Mouse (Mus musculus) kidney, adult 2 months (tissue): ENCODE data around the gene Gpr107.

Experiments
- CTCF ChIP-seq: fragments of 200-500 bp; conservative IDR thresholded peaks from 2 replicates; pipeline ENCODE4 v1.5.1; 2011; ENCODE audit warnings: low read depth, mild to moderate bottlenecking, control low read depth, low read length, moderate library complexity, mixed read lengths; ENCODE audit not compliant: insufficient read depth, insufficient read length
- POLR2A ChIP-seq: fragments of 200-500 bp; IDR thresholded peaks from one replicate; pipeline ENCODE4 v1.6.1; 2011; ENCODE audit warnings: low read depth, low read length, control low read depth

GRCm38 (mm10) chr2:31183830-31184229, 31.7 kb downstream of the Gpr107 start:
- TF ChIP-seq CTCF, result no peak
- no peak for TF ChIP-seq POLR2A
